Mouse (Mus musculus): ENCODE data around the gene Tlx3.

GRCm38 (mm10) chr11:33232056-33232455, 28.7 kb upstream of the Tlx3 start:
- TF ChIP-seq CTCF (IDR thresholded peaks at IDR 0.05; ENCODE audit: borderline replicate concordance, insufficient read depth, low read depth, low read length) (no peak), POLR2A (IDR thresholded peaks at IDR 0.05; ENCODE audit: borderline replicate concordance, insufficient read depth, low read length) (no peak)

Data from cerebellum, adult 2 months (tissue).